Mouse (Mus musculus) embryonic facial prominence, embryonic 15.5 days (tissue): ENCODE results near the gene Dnaaf5. TPM values are rescaled to one million over a fixed set of nuclear protein-coding genes. Genes with fewer than 3 reads are reported as not detected.

ENCODE experiments used
- ATAC-seq: fragments of 200-750 bp; cut with Nextera tagmentation; 2 replicates; pipeline ENCODE4 v1.8.0; 2017; ENCODE audit warnings: low read depth, moderate TSS enrichment; ENCODE audit not compliant: insufficient number of reproducible peaks, low FRiP score, low TSS enrichment
- H3K27ac ChIP-seq: fragments of 300-500 bp; sonication (generic); replicated peaks from 2 replicates; pipeline ENCODE4 v1.5.1; 2015; ENCODE audit warnings: mild to moderate bottlenecking, inconsistent platforms
- H3K27me3 ChIP-seq: fragments of 300-500 bp; sonication (generic); 2 replicates; pipeline ENCODE4 v1.6.1; 2015; ENCODE audit warnings: inconsistent platforms
- H3K36me3 ChIP-seq: fragments of 300-500 bp; sonication (generic); 2 replicates; pipeline ENCODE4 v1.6.1; 2015; ENCODE audit warnings: mild to moderate bottlenecking, inconsistent platforms
- H3K4me1 ChIP-seq: fragments of 300-500 bp; sonication (generic); 2 replicates; pipeline ENCODE4 v1.6.1; 2015; ENCODE audit warnings: inconsistent platforms
- H3K4me2 ChIP-seq: fragments of 300-500 bp; sonication (generic); replicated peaks from 2 replicates; pipeline ENCODE4 v1.6.1; 2015; ENCODE audit warnings: mild to moderate bottlenecking, inconsistent platforms
- H3K4me3 ChIP-seq: fragments of 300-500 bp; sonication (generic); replicated peaks from 2 replicates; pipeline ENCODE4 v1.5.1; 2015; ENCODE audit warnings: mild to moderate bottlenecking, inconsistent platforms
- H3K9ac ChIP-seq: fragments of 300-500 bp; sonication (generic); 2 replicates; pipeline ENCODE4 v1.6.1; 2015; ENCODE audit warnings: inconsistent platforms
- H3K9me3 ChIP-seq: fragments of 300-500 bp; sonication (generic); replicated peaks from 2 replicates; pipeline ENCODE4 v1.6.1; 2016; ENCODE audit warnings: inconsistent platforms
- WGBS: fragments of 180-500 bp; shearing (Covaris S2); methylation state at CpG from one replicate; pipeline ENCODE4 v1.1.7; 2015; 5-methylcytosine and 5-hydroxymethylcytosine counted together
- polyA plus RNA-seq: library from polyadenylated mRNA; unstranded; fragments of >200 nt; fragmentation: Nextera tagmentation; extraction: Ambion mirVana; gene quantifications from 2 replicates; pipeline ENCODE4 v1.2.1, GENCODE M21; 2015

The Dnaaf5 gene
- polyA plus RNA-seq, 1 experiment from 2014 or later = 12.7 TPM

DNA sequence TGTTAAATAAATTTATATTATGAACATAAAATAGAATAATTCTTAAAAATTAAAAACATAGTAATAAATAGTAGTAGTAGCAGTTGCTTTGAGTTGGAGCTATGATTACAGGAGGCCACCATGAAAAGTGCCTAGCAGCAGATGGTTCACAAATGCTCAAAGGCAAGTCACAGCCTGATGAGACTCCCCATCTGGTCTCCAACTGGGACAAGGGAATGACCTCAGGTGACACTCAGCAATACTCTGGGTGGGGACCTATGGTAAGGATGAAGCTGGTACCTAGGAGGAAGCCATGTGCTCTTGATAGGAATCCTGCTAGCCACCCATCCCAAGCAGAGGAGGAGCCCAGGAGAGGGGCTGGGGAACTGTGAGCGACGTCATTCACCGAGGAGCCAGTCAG, 24.3 kb upstream of the Dnaaf5 start:
- 75% methylated on average over 3 of the region's 3 CpGs for WGBS
- no peak for ATAC-seq
- Histone ChIP-seq H3K4me3 (no peak overlapping the region), H3K4me2 (no peak overlapping the region), H3K9ac (no peak overlapping the region), H3K27me3 (peaks cover 4% of the 10 kb centered on the region; the same call in 1 of the 2 replicates), H3K36me3 (0 out of 2 replicates have a peak, but pooled peaks cover 9% of the 10 kb centered on the region), H3K4me1 (peaks cover 7% of the 10 kb centered on the region), H3K27ac (no peak overlapping the region), H3K9me3 (no peaks in the 10 kb centered on the region)

DNA sequence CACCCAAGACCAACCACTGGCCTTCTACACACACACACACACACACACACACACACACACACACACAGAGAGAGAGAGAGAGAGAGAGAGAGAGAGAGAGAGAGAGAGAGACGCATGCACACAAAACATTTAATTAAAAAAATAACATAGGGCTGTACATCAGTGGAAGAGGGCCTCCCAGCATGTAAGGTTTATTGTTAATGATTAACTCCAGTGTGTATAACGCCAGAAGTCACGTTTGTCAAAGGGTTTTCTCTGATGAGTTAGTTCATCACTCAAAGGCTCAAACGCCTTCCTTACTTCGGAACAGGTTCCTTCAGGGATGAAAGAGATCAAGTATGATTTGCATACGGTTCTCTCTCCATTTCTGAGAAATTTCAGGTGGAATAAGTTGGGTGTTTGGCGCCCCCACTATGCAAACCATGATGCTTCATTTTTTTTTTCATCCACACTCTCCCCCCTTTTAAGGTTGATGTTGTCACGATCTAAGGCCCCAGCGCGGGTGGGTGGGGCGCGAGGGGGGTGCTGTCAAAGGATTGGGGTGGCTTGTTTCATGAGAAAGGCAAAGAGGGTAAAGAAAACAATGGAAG, 21.5 kb upstream of the Dnaaf5 start:
- Histone ChIP-seq H3K9me3 (no peaks in the 10 kb centered on the region), H3K27ac (no peak overlapping the region), H3K4me1 (peaks cover 7% of the 10 kb centered on the region), H3K36me3 (0 out of 2 replicates have a peak, but pooled peaks cover 6% of the 10 kb centered on the region), H3K4me3 (peak overlapping the region; percentile 58), H3K27me3 (peaks cover 4% of the 10 kb centered on the region; the same call in 1 of the 2 replicates), H3K4me2 (peak overlapping the region; percentile 84), H3K9ac (no peak overlapping the region)
- 28% methylated on average over 12 of the region's 12 CpGs for WGBS
- ATAC-seq = no peak

DNA sequence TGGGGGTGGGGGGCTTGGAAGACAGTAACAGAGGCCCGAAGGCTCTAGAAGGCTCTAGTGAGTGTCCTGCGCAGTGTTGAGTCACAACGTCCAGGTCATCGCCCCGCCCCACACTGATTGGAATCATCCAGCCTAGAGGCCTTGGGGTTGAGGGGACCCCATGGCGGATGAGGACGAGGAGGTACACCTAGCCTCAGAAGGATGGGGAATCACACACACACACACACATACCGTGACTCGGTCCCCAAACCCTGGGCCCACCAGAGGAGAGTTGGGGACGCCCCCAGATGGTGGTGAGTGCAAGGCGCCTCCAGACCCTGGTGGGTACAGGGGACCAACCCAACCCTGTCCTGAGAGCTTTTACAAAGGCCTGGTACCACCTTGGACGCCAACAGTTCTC, 20.9 kb upstream of the Dnaaf5 start:
- Histone ChIP-seq H3K4me1 (peaks cover 7% of the 10 kb centered on the region), H3K27me3 (peaks cover 4% of the 10 kb centered on the region; the same call in 1 of the 2 replicates), H3K4me3 (peak overlapping the region; percentile 58), H3K9me3 (no peaks in the 10 kb centered on the region), H3K36me3 (0 out of 2 replicates have a peak, but pooled peaks cover 6% of the 10 kb centered on the region), H3K9ac (peak overlapping the region; percentile 44), H3K27ac (no peak overlapping the region), H3K4me2 (peak overlapping the region; percentile 84)
- 7% methylated on average over 12 of the region's 12 CpGs for WGBS
- ATAC-seq = no peak; the same call in 1 of the 2 replicates

DNA sequence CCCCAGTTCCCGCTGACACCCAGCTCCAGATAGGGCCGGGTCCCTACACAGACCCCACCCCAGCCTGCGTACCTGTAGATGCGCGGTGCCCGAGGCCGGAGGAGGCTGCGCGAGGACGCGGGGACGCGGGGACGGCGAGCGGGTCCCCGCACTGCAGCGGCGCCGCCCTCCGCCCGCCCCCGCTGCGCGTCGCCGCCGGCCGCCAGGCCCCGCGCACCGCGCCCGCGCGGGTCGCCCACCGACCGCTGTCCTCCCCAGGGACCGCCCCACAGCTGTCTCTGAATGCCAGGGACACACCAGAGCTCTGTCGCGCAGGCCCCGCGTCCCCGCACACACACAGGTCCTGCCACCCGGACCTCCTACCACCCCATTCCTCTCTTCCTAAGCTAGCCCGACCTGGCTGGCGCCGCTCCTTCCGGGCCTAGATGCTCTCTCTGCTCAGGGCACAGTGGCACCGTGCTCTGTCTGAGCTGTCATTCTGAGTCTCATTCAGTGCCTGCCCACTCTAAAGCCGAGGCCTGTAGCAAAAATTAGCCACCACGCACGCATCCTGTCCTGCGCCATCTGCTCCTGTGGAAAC, 20.4 kb upstream of the Dnaaf5 start:
- ATAC-seq = peak; percentile 68
- H3K36me3 ChIP-seq = 0 out of 2 replicates have a peak, but pooled peaks cover 6% of the 10 kb centered on the region
- no peaks in the 10 kb centered on the region for H3K9me3 ChIP-seq
- H3K27me3 ChIP-seq = peaks cover 4% of the 10 kb centered on the region; the same call in 1 of the 2 replicates
- H3K4me3 ChIP-seq = peak overlapping the region; percentile 58
- peaks cover 7% of the 10 kb centered on the region for H3K4me1 ChIP-seq
- no peak overlapping the region for H3K27ac ChIP-seq
- 2% methylated on average over 54 of the region's 55 CpGs for WGBS
- H3K9ac ChIP-seq = peak overlapping the region; percentile 44
- H3K4me2 ChIP-seq = peak overlapping the region; percentile 84

DNA sequence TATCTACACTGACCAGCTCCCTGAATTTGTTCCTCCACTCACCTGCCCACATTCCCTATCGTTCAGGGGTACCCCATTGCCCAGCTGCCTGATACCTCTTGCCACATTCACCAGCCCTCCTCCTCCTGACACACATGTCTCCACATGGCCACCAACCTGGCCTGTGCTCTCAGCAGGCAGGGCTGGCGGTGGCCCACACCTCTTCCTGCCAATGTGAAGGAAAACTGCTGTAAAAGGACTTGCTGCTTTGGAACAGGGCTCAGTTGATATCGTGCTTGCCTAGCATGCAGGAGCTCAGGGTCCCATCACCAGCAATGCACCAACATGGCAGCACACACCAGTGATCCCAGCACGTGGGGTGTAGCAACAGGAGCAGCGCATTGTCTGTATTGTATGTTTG, 19.7 kb upstream of the Dnaaf5 start:
- Histone ChIP-seq H3K9me3 (no peaks in the 10 kb centered on the region), H3K27ac (no peak overlapping the region), H3K9ac (no peak overlapping the region), H3K27me3 (peaks cover 4% of the 10 kb centered on the region; the same call in 1 of the 2 replicates), H3K4me2 (peak overlapping the region; percentile 84; the same call in 1 of the 2 replicates), H3K36me3 (0 out of 2 replicates have a peak, but pooled peaks cover 6% of the 10 kb centered on the region), H3K4me3 (no peak overlapping the region), H3K4me1 (peaks cover 7% of the 10 kb centered on the region)
- ATAC-seq = no peak
- 77% methylated on average over 5 of the region's 5 CpGs for WGBS

DNA sequence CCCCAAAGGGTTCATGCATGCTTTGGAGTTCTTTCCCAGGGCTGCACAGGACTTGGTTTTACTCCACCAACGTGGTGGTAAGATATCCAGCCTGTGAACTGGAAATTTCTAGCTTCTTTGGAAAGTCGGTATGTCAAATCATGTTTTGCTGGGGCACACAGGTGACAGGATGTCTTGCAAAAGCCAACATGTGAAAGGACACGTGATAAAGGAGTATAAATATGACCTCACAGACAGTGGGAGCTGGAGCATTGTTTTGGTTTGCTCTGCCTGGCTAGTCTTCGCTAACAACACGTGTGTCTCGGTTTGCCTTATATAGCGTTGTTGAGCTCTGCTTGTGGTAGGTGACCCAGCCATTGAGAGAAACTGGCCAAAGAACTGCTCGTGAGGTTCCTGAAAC, 15.5 kb upstream of the Dnaaf5 start:
- ATAC-seq = no peak
- Histone ChIP-seq H3K4me3 (no peak overlapping the region), H3K36me3 (no peaks in the 10 kb centered on the region), H3K27me3 (peaks cover 4% of the 10 kb centered on the region; the same call in 1 of the 2 replicates), H3K4me1 (peaks cover 17% of the 10 kb centered on the region; the same call in 1 of the 2 replicates), H3K9ac (no peak overlapping the region), H3K4me2 (no peak overlapping the region), H3K27ac (no peak overlapping the region), H3K9me3 (no peaks in the 10 kb centered on the region)
- 80% methylated on average over 8 of the region's 8 CpGs for WGBS

DNA sequence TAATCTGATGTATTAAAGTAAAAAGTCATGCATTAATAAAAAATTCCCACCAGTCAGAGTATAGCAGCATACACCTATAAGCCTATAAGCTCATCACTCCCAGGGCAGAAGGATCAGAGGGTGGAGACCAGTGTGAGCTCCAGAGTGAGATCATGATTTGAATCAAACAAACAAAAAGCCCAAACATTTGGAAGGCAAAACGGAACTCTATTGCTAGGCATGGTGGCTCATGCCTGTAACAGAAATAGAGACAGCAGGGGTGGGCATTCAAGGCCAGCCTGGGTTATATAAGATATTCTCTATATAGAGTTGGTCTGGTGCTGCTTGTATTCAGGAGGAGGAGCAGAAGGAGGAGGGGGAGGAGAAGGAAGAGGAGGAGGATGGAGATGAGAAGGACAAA, 13.7 kb upstream of the Dnaaf5 start:
- peaks cover 17% of the 10 kb centered on the region; the same call in 1 of the 2 replicates for H3K4me1 ChIP-seq
- H3K4me3 ChIP-seq = no peak overlapping the region
- H3K27me3 ChIP-seq = no peaks in the 10 kb centered on the region
- no peak for ATAC-seq
- H3K27ac ChIP-seq = no peak overlapping the region
- no peak overlapping the region for H3K9ac ChIP-seq
- no peak overlapping the region for H3K4me2 ChIP-seq
- 61% methylated on average over 1 of the region's 1 CpGs for WGBS
- H3K9me3 ChIP-seq = no peaks in the 10 kb centered on the region
- no peaks in the 10 kb centered on the region for H3K36me3 ChIP-seq

DNA sequence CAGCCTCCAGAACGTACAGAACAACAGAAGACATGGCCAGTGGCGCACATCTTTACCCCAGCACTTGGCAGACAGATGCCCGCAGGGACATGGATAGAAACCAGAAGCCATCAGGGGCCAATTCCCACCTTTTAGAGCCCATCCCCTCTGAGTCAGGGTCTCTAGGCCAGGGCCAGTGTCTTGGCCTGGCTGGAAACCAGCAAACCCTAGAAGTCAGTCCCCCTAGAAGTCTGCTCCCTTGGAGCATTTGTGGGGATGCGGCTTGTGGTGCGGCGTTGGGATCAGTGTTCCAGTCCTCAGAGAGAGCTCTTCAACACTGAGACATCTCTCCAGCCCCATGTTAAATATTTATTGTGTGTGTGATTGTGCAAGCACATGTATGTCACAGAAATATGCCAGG, 12.8 kb upstream of the Dnaaf5 start:
- Histone ChIP-seq H3K4me2 (no peak overlapping the region), H3K4me1 (peaks cover 17% of the 10 kb centered on the region; the same call in 1 of the 2 replicates), H3K4me3 (no peak overlapping the region), H3K36me3 (no peaks in the 10 kb centered on the region), H3K27me3 (no peaks in the 10 kb centered on the region), H3K9me3 (no peaks in the 10 kb centered on the region), H3K9ac (no peak overlapping the region), H3K27ac (no peak overlapping the region)
- 84% methylated on average over 6 of the region's 6 CpGs for WGBS
- no peak for ATAC-seq

DNA sequence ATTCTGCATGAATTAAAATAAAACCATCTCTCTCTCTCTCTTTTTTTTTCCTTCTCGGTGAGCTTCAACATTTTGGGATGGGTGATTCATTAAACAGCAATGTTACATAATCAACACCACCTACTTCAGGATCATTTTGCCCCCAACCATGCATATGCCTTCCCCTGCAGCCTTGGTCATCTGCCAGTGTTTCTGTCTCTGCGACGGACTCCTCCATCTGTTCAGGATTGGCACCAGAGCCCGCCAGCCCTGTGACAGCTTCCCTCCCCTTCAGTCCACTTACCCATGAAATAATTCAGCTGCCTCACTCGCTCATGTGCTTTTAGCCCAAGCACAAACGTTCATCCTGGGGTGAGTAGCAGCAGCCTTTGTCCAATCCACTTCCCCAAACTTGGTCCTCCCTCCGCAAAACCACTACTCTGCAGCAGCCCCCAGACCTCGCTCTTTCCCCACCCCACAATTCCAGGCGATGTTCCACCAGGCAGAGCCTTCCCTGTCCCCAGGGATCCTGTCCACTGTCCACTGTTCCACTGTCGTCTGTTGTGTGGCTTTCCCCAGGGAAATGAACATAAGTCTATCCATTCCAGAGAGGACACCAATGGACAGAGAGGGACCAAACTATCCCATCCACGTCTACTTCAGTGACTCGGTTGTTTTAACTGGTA, 11.6 kb upstream of the Dnaaf5 start:
- no peaks in the 10 kb centered on the region for H3K9me3 ChIP-seq
- 38% methylated on average over 12 of the region's 12 CpGs for WGBS
- H3K4me3 ChIP-seq = no peak overlapping the region
- H3K27me3 ChIP-seq = no peaks in the 10 kb centered on the region
- no peak overlapping the region for H3K4me2 ChIP-seq
- H3K4me1 ChIP-seq = peaks cover 17% of the 10 kb centered on the region; the same call in 1 of the 2 replicates
- H3K27ac ChIP-seq = no peak overlapping the region
- H3K36me3 ChIP-seq = no peaks in the 10 kb centered on the region
- no peak for ATAC-seq
- H3K9ac ChIP-seq = no peak overlapping the region

DNA sequence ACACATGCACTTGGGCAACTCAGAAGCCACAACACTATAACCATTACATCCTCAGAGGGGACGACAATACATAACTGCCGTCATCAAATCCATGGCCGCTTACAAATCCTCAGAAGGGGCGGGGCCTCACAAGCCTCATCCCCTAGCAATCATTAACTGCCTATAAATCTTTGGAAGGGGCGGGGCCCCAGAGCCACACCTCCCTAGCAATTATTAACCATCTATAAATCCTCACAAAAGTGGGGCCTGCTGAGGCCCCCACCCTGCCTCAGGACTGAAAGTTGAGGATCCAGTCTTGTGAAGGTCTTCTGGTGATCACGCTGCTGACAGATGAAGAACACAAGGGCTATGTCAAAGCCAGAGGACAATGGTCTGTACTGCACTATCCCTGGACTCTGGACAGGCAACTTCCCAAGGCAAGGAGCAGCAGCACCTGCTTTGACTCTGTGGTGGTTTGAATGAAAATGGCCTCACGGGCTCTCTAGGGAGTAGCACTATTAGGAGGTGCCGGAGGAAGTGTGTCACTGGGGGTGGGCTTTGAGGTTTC, 11.0 kb upstream of the Dnaaf5 start:
- Histone ChIP-seq H3K4me3 (no peak overlapping the region), H3K36me3 (no peaks in the 10 kb centered on the region), H3K9me3 (no peaks in the 10 kb centered on the region), H3K9ac (no peak overlapping the region), H3K4me1 (peaks cover 17% of the 10 kb centered on the region; the same call in 1 of the 2 replicates), H3K27me3 (no peaks in the 10 kb centered on the region), H3K4me2 (no peak overlapping the region), H3K27ac (no peak overlapping the region)
- ATAC-seq = no peak
- whole genome bisulfite sequencing = 73% methylated on average over 8 of the region's 8 CpGs

DNA sequence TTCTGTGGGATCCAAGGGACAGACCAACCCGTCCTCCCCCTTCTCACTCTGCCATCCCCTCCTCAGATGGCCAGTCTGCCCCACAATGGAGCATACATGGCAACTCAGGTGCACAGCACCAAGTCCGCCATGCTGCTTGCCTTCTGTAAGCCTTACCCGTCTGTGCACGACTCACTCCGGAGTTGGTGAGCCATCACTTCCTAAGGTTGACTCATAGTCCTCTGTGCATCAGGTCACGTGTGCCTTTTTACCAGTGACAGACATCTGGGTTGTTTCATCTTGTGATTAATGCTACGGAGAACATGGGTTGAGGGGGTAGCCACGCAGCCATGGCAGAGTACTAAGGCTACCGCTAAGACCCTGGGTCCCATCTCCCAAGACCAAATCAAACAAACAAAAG, 9.4 kb upstream of the Dnaaf5 start:
- H3K4me3 ChIP-seq = no peak overlapping the region
- H3K36me3 ChIP-seq = no peaks in the 10 kb centered on the region
- H3K27me3 ChIP-seq = no peaks in the 10 kb centered on the region
- H3K9me3 ChIP-seq = no peaks in the 10 kb centered on the region
- H3K4me2 ChIP-seq = no peak overlapping the region
- no peak for ATAC-seq
- WGBS = 82% methylated on average over 9 of the region's 9 CpGs
- H3K4me1 ChIP-seq = peaks cover 17% of the 10 kb centered on the region; the same call in 1 of the 2 replicates
- no peak overlapping the region for H3K27ac ChIP-seq
- H3K9ac ChIP-seq = no peak overlapping the region
